Mouse (Mus musculus): ENCODE results near the gene Gm13101. TPM values are rescaled to one million over a fixed set of nuclear protein-coding genes. Genes with fewer than 3 reads are reported as not detected.
"Not testable (repeated sequence)": the region's sequence is repeated elsewhere in the genome, so short reads cannot be mapped to it uniquely, and the experiment has no call there.

Gm13101 gene
- not detected in 2 replicates for polyA plus RNA-seq (2014; fragmentation: Nextera tagmentation; extraction: Ambion mirVana)

DNA sequence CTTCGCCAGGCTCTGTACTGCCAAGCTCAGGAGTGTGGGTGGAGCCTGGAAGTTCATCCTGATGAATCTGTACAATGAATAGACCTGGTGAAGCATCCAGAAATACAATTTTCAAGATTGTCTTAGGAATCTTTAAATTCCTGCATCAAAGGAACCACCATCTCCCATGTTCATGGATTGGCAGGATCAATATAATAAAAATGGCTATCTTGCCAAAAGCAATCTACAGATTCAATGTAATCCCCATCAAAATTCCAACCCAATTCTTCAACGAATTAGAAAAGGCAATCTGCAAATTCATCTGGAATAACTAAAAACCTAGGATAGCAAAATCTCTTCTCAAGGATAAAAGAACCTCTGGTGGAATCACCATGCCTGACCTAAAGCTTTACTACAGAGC lies at the start of gene Gm13101:
Gene Gm13101 (minus strand): TSS at position 101 of the 400 bp plus-strand sequence.
- not testable (repeated sequence) for H3K4me3 ChIP-seq (ENCODE audit: low read depth, low read length); ATAC-seq (replicated peaks; ENCODE audit: low FRiP score); H3K27me3 ChIP-seq (ENCODE audit: control insufficient read depth, insufficient read depth, low read length); H3K27ac ChIP-seq (ENCODE audit: low read depth, low read length); H3K36me3 ChIP-seq (ENCODE audit: control insufficient read depth, insufficient read depth, low read length); H3K4me1 ChIP-seq (replicated peaks; ENCODE audit: control insufficient read depth, insufficient read depth, low read length); H3K9me3 ChIP-seq (ENCODE audit: control insufficient read depth, low read length); DNase-seq (ENCODE audit: low spot score); H3K4me2 ChIP-seq (ENCODE audit: low read depth, low read length, severe bottlenecking); H3K9ac ChIP-seq (ENCODE audit: low read length)
- whole genome bisulfite sequencing: 56% methylated on average over 2 of the region's 2 CpGs

DNA sequence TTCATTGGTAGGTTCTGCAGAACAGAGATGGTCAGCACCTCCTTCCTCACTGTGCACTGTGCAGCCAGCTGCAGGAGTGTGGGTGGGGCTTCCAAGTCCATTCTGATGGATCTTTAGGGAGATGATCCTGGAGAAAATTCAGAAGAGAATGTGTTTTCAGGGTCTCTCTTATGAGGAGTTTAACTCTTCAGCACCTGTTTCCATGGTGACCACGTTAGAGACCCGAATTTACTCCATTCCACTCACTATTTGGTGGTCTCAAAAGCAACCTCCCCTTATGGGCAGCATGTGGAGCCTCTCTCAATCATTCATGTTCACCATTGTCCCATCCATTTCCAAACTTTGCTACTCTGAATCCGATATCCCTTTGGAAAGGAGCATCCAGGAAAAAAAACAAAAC lies 27.5 kb upstream of the Gm13101 start, which contains the start of gene Pramef17:
Gene Pramef17 (minus strand): TSS at position 101 of the 400 bp plus-strand sequence.
- not testable (repeated sequence) for H3K9me3 ChIP-seq (ENCODE audit: control insufficient read depth, low read length); H3K4me1 ChIP-seq (replicated peaks; ENCODE audit: control insufficient read depth, insufficient read depth, low read length); ATAC-seq (replicated peaks; ENCODE audit: low FRiP score); H3K4me2 ChIP-seq (ENCODE audit: low read depth, low read length, severe bottlenecking); DNase-seq (ENCODE audit: low spot score); H3K9ac ChIP-seq (ENCODE audit: low read length); H3K27ac ChIP-seq (ENCODE audit: low read depth, low read length); H3K27me3 ChIP-seq (ENCODE audit: control insufficient read depth, insufficient read depth, low read length); H3K4me3 ChIP-seq (ENCODE audit: low read depth, low read length); H3K36me3 ChIP-seq (ENCODE audit: control insufficient read depth, insufficient read depth, low read length)
- 66% methylated on average over 3 of the region's 3 CpGs for WGBS

DNA sequence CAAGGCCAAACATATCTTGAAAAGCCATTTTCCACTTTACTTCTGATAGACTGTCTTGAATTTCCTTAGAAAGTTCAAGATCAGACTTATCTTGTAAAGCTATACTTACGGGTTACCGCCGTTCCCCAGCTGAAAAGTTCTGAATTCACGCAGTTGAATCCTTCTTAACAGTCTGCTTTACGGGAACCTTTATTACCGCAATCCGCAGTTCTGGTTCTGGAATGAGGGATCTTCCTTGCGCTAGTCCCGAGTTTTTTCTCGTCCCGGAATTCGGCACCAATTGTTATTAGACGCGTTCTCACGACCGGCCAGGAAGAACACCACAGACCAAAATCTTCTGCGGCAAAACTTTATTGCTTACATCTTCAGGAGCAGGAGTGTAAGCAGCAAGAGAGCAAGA lies 21.4 kb upstream of the Gm13101 start:
- not testable (repeated sequence) for H3K27me3 ChIP-seq (ENCODE audit: control insufficient read depth, insufficient read depth, low read length); H3K4me3 ChIP-seq (ENCODE audit: low read depth, low read length); DNase-seq (ENCODE audit: low spot score); H3K4me1 ChIP-seq (replicated peaks; ENCODE audit: control insufficient read depth, insufficient read depth, low read length); H3K9ac ChIP-seq (ENCODE audit: low read length); H3K9me3 ChIP-seq (ENCODE audit: control insufficient read depth, low read length); H3K27ac ChIP-seq (ENCODE audit: low read depth, low read length); H3K36me3 ChIP-seq (ENCODE audit: control insufficient read depth, insufficient read depth, low read length); ATAC-seq (replicated peaks; ENCODE audit: low FRiP score); H3K4me2 ChIP-seq (ENCODE audit: low read depth, low read length, severe bottlenecking)
- 96% methylated on average over 13 of the region's 17 CpGs for WGBS

DNA sequence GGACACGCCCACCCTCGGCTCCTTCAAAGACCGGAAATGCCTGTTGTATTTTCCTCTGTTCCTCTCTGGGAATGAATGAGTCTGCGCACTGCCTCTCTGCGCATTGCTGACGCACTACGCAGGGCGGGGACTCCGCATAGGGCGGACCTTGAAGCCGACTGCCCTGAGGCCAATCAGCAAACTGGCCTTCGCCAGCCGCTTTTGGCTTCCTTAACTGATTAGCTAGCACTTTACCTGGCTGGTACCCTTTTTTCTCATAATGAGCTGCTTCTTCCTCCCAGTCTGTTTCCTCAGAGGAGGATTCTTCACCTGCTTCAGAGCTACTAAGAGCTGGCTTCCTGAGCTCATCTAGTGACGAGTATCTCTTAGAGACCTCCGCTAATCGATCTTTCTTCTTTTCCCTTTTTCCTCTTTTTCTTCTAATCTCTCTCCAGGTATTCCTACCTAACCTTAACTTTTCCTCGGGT lies 20.8 kb upstream of the Gm13101 start:
- 90% methylated on average over 3 of the region's 17 CpGs for WGBS
- not testable (repeated sequence) for H3K36me3 ChIP-seq (ENCODE audit: control insufficient read depth, insufficient read depth, low read length); H3K27ac ChIP-seq (ENCODE audit: low read depth, low read length); H3K4me3 ChIP-seq (ENCODE audit: low read depth, low read length); H3K4me2 ChIP-seq (ENCODE audit: low read depth, low read length, severe bottlenecking); H3K9ac ChIP-seq (ENCODE audit: low read length); H3K9me3 ChIP-seq (ENCODE audit: control insufficient read depth, low read length); ATAC-seq (replicated peaks; ENCODE audit: low FRiP score); H3K27me3 ChIP-seq (ENCODE audit: control insufficient read depth, insufficient read depth, low read length); H3K4me1 ChIP-seq (replicated peaks; ENCODE audit: control insufficient read depth, insufficient read depth, low read length); DNase-seq (ENCODE audit: low spot score)

DNA sequence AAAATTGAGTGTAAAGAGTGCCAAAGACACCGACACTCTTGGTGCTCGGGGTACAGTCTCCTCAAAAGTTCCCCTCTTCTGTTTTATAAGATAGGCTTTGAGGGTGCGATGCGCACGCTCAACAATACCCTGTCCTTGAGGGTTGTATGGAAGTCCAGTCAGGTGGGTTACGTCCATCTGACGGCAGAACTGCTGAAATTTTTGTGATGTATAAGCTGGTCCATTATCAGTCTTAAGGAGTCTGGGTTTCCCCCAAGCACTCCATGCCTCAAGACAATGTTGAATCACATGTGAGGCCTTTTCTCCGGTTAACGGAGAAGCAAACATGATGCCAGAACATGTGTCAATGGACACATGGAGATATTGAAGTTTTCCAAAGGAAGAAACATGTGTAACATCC lies 19.0 kb upstream of the Gm13101 start:
- 100% methylated on average over 2 of the region's 9 CpGs for WGBS
- H3K4me1 ChIP-seq (replicated peaks; ENCODE audit: control insufficient read depth, insufficient read depth, low read length): not testable (repeated sequence)

DNA sequence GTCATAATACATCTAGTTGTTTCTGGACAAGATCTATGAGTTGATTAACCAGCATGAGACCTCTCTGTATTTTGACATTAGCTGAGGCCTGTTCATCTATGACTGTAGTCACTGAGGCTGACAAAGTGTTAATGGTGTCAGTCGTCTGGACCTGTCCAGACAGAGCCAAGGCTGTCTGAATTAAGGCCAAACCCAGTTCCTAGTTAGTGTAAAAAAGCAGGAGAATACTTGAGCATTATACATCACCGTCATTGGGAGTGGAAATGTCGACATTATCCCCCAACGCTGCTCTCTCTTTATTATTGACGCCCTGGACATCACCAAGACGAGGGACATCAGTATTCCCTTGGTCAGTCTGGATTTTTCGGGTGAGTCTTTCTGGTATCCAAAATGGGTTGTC lies 18.4 kb upstream of the Gm13101 start:
- H3K4me1 ChIP-seq (replicated peaks; ENCODE audit: control insufficient read depth, insufficient read depth, low read length); H3K9me3 ChIP-seq (ENCODE audit: control insufficient read depth, low read length); ATAC-seq (replicated peaks; ENCODE audit: low FRiP score); H3K4me2 ChIP-seq (ENCODE audit: low read depth, low read length, severe bottlenecking); H3K27ac ChIP-seq (ENCODE audit: low read depth, low read length); H3K4me3 ChIP-seq (ENCODE audit: low read depth, low read length); H3K27me3 ChIP-seq (ENCODE audit: control insufficient read depth, insufficient read depth, low read length); H3K9ac ChIP-seq (ENCODE audit: low read length); H3K36me3 ChIP-seq (ENCODE audit: control insufficient read depth, insufficient read depth, low read length); DNase-seq (ENCODE audit: low spot score): not testable (repeated sequence)
- WGBS: no CpG with 5 or more reads among the region's 7 CpGs

More for the DNA sequence above, 19.0 kb upstream of the Gm13101 start:
- not testable (repeated sequence) for H3K36me3 ChIP-seq (ENCODE audit: control insufficient read depth, insufficient read depth, low read length); DNase-seq (ENCODE audit: low spot score); H3K9ac ChIP-seq (ENCODE audit: low read length); H3K4me3 ChIP-seq (ENCODE audit: low read depth, low read length); H3K4me2 ChIP-seq (ENCODE audit: low read depth, low read length, severe bottlenecking); H3K27me3 ChIP-seq (ENCODE audit: control insufficient read depth, insufficient read depth, low read length); H3K27ac ChIP-seq (ENCODE audit: low read depth, low read length); H3K9me3 ChIP-seq (ENCODE audit: control insufficient read depth, low read length); ATAC-seq (replicated peaks; ENCODE audit: low FRiP score)

DNA sequence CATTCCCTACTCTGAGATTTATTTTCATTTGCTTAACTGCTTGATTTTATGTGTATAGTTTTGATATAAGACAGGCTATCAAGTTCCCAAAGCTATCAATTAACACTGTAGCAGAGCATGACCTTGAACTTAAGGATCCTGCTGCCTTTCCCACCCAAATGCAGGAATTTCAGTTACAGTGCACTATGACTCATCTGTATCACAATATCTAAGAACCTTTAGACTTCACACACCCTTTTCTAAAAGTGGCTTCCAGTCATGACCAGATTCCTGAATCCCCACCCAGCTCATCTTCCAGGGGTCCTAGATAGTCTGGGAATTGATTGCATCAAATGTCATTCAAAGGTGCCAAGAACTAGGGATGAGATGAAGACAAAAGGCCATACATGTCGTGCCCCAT lies 16.7 kb upstream of the Gm13101 start:
- DNase-seq (ENCODE audit: low spot score); H3K36me3 ChIP-seq (ENCODE audit: control insufficient read depth, insufficient read depth, low read length); H3K4me3 ChIP-seq (ENCODE audit: low read depth, low read length); H3K27ac ChIP-seq (ENCODE audit: low read depth, low read length); H3K27me3 ChIP-seq (ENCODE audit: control insufficient read depth, insufficient read depth, low read length); ATAC-seq (replicated peaks; ENCODE audit: low FRiP score); H3K9ac ChIP-seq (ENCODE audit: low read length); H3K4me1 ChIP-seq (replicated peaks; ENCODE audit: control insufficient read depth, insufficient read depth, low read length); H3K9me3 ChIP-seq (ENCODE audit: control insufficient read depth, low read length); H3K4me2 ChIP-seq (ENCODE audit: low read depth, low read length, severe bottlenecking): not testable (repeated sequence)
- WGBS: no CpG with 5 or more reads among the region's 1 CpGs

DNA sequence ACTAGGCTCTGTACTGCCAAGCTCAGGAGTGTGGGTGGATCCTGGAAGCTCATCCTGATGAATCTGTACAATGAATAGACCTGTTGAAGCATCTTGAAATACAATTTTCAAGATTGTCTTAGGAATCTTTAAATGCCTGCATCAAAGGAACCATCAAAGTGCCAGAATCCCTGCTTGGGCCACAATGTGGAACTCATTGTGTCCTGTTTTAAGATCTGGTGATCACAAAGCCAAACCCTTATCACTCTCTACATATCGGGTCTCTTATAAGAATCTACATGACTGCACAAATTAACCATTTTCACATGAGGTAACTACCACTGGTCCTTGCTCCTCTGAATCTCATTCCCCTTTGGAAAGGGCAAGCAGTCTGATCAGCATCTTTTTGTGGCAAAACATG lies 15.8 kb downstream of the Gm13101 start, which contains the start of gene Pramef25:
Gene Pramef25 (minus strand): TSS at position 101 of the 400 bp plus-strand sequence.
- H3K27ac ChIP-seq (ENCODE audit: low read depth, low read length); H3K36me3 ChIP-seq (ENCODE audit: control insufficient read depth, insufficient read depth, low read length); H3K4me2 ChIP-seq (ENCODE audit: low read depth, low read length, severe bottlenecking); H3K27me3 ChIP-seq (ENCODE audit: control insufficient read depth, insufficient read depth, low read length); ATAC-seq (replicated peaks; ENCODE audit: low FRiP score); DNase-seq (ENCODE audit: low spot score); H3K4me3 ChIP-seq (ENCODE audit: low read depth, low read length); H3K4me1 ChIP-seq (replicated peaks; ENCODE audit: control insufficient read depth, insufficient read depth, low read length); H3K9me3 ChIP-seq (ENCODE audit: control insufficient read depth, low read length); H3K9ac ChIP-seq (ENCODE audit: low read length): not testable (repeated sequence)
- 85% methylated on average over 1 of the region's 1 CpGs for WGBS
